Mouse (Mus musculus): ENCODE data around the gene Safb.

- TF ChIP-seq POLR2A (IDR thresholded peaks at IDR 0.05; ENCODE audit: low read depth, low read length) (no peak), CTCF (conservative IDR thresholded peaks at IDR 0.05; ENCODE audit: insufficient read depth, insufficient read length, low read depth, low read length) (no peak)
These were observed 62.9 kb downstream of the Safb start for GRCm38 (mm10) chr17:56647546-56647945.

All from kidney, adult 2 months (tissue).